8 mouse cellular contexts compared by ENCODE assay signal in the genomic region with DNA sequence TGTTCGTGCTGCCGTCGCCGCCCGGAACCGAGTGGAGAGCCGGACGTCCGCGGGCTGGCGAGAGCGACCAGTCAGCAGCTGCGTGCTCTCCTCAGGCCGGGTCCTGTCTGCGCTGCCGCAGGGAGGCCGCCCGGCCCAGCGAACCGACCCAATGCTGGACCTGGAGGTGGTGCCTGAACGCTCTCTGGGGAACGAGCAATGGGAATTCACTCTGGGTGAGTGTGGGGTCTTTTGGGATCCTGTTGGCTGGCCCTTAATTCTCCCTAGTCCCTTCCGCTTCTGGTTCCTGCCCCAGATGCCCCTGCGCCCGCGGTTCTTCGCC. TPM values are rescaled to one million over a fixed set of nuclear protein-coding genes. Genes with fewer than 3 reads are reported as not detected.
DNase-seq lines count a peak whose midpoint lies in the region; ATAC-seq and TF ChIP-seq lines count a peak whose summit lies in the region.

No protein-coding gene starts in this region.

- no peaks in the 10 kb centered on the region for H3K27me3 ChIP-seq in kidney, postnatal 0 days (ENCODE audit: insufficient read depth, low read length)
- no peaks in the 10 kb centered on the region for H3K27me3 ChIP-seq in embryonic facial prominence, embryonic 11.5 days (ENCODE audit: control insufficient read depth, insufficient read depth, low read length)
- H3K27me3 ChIP-seq in intestine, embryonic 14.5 days (replicated peaks; ENCODE audit: control insufficient read depth, insufficient read depth, low read length), result no peaks in the 10 kb centered on the region
- H3K27me3 ChIP-seq in midbrain, postnatal 0 days (ENCODE audit: insufficient read depth, low read length), result no peaks in the 10 kb centered on the region

- peak overlapping the region; percentile 81 for H3K4me2 ChIP-seq in kidney, postnatal 0 days (ENCODE audit: low read length)
- peak overlapping the region; percentile 57 for H3K4me2 ChIP-seq in embryonic facial prominence, embryonic 11.5 days (ENCODE audit: low read depth, low read length)
- H3K4me2 ChIP-seq in intestine, embryonic 14.5 days (ENCODE audit: low read length), result peak overlapping the region; percentile 92
- H3K4me2 ChIP-seq in midbrain, postnatal 0 days (ENCODE audit: low read depth, low read length, poor library complexity, severe bottlenecking), result peak overlapping the region; percentile 68

- H3K4me3 ChIP-seq in kidney, postnatal 0 days (replicated peaks; ENCODE audit: low read depth, low read length), result peak overlapping the region; percentile 92
- H3K4me3 ChIP-seq in embryonic facial prominence, embryonic 11.5 days (ENCODE audit: low read depth, low read length), result peak overlapping the region; percentile 87
- H3K4me3 ChIP-seq in intestine, embryonic 14.5 days (ENCODE audit: low read depth, low read length), result peak overlapping the region; percentile 95
- H3K4me3 ChIP-seq in midbrain, postnatal 0 days (ENCODE audit: low read depth, low read length), result peak overlapping the region; percentile 96

- H3K9me3 ChIP-seq in kidney, postnatal 0 days (replicated peaks; ENCODE audit: low read length), result no peaks in the 10 kb centered on the region
- no peaks in the 10 kb centered on the region for H3K9me3 ChIP-seq in embryonic facial prominence, embryonic 11.5 days (replicated peaks; ENCODE audit: control insufficient read depth, low read length)
- no peaks in the 10 kb centered on the region for H3K9me3 ChIP-seq in intestine, embryonic 14.5 days (ENCODE audit: control insufficient read depth, low read length)
- no peaks in the 10 kb centered on the region for H3K9me3 ChIP-seq in midbrain, postnatal 0 days (ENCODE audit: low read length)

- H3K36me3 ChIP-seq in kidney, postnatal 0 days (ENCODE audit: insufficient read depth, low read length), result no peaks in the 10 kb centered on the region
- H3K36me3 ChIP-seq in embryonic facial prominence, embryonic 11.5 days (replicated peaks; ENCODE audit: control insufficient read depth, insufficient read depth, low read depth, low read length), result no peaks in the 10 kb centered on the region
- H3K36me3 ChIP-seq in intestine, embryonic 14.5 days (ENCODE audit: control insufficient read depth, insufficient read depth, low read length), result no peaks in the 10 kb centered on the region
- no peaks in the 10 kb centered on the region for H3K36me3 ChIP-seq in midbrain, postnatal 0 days (ENCODE audit: insufficient read depth, low read length)

- H3K4me1 ChIP-seq in kidney, postnatal 0 days (replicated peaks; ENCODE audit: insufficient read depth, low read length), result peaks cover 7% of the 10 kb centered on the region
- 0 out of 2 replicates have a peak, but pooled peaks cover 4% of the 10 kb centered on the region for H3K4me1 ChIP-seq in embryonic facial prominence, embryonic 11.5 days (ENCODE audit: control insufficient read depth, insufficient read depth, low read length)
- peaks cover 11% of the 10 kb centered on the region for H3K4me1 ChIP-seq in intestine, embryonic 14.5 days (replicated peaks; ENCODE audit: control insufficient read depth, insufficient read depth, low read length)
- H3K4me1 ChIP-seq in midbrain, postnatal 0 days (ENCODE audit: insufficient read depth, low read length), result peaks cover 9% of the 10 kb centered on the region

- WGBS in kidney, postnatal 0 days, result under 1% methylated on average over 27 of the region's 27 CpGs
- WGBS in embryonic facial prominence, embryonic 11.5 days, result 0% methylated on average over 27 of the region's 27 CpGs
- 0% methylated on average over 27 of the region's 27 CpGs for WGBS in intestine, embryonic 14.5 days
- under 1% methylated on average over 27 of the region's 27 CpGs for WGBS in midbrain, postnatal 0 days

- H3K9ac ChIP-seq in kidney, postnatal 0 days (ENCODE audit: low read depth, low read length), result peak overlapping the region; percentile 89
- peak overlapping the region; percentile 73 for H3K9ac ChIP-seq in embryonic facial prominence, embryonic 11.5 days (replicated peaks; ENCODE audit: low read length)
- H3K9ac ChIP-seq in intestine, embryonic 14.5 days (ENCODE audit: low read length), result peak overlapping the region; percentile 76
- peak overlapping the region; percentile 91 for H3K9ac ChIP-seq in midbrain, postnatal 0 days (replicated peaks; ENCODE audit: low read length, poor library complexity, severe bottlenecking)

- no peak for TF ChIP-seq CTCF in kidney, postnatal 0 days (IDR thresholded peaks at IDR 0.05; ENCODE audit: low read depth)
- no peak for TF ChIP-seq CTCF in midbrain, postnatal 0 days (IDR thresholded peaks at IDR 0.05)

- DNase-seq in kidney, postnatal 0 days (ENCODE audit: low spot score), result no peak
- DNase-seq in kidney, adult 11 months, result no peak
- DNase-seq in embryonic facial prominence, embryonic 11.5 days (ENCODE audit: low spot score), result no peak
- no peak for DNase-seq in intestine, embryonic 14.5 days (ENCODE audit: low spot score)
- no peak for DNase-seq in midbrain, postnatal 0 days (ENCODE audit: low spot score)
- no peak for DNase-seq in thymus, postnatal 14 days
- no peak for DNase-seq in cerebellum, adult 11-12 months

- H3K27ac ChIP-seq in kidney, postnatal 0 days, result peak overlapping the region; percentile 94
- 0 out of 2 replicates have a peak overlapping the region, but pooled peaks have one; percentile 32 for H3K27ac ChIP-seq in embryonic facial prominence, embryonic 11.5 days (replicated peaks; ENCODE audit: low read depth, low read length)
- H3K27ac ChIP-seq in intestine, embryonic 14.5 days (ENCODE audit: low read depth), result peak overlapping the region; percentile 87
- peak overlapping the region; percentile 80 for H3K27ac ChIP-seq in midbrain, postnatal 0 days (ENCODE audit: low read depth, low read length)

- ATAC-seq in kidney, postnatal 0 days (replicated peaks; ENCODE audit: low FRiP score, low read depth), result no peak
- ATAC-seq in embryonic facial prominence, embryonic 11.5 days (replicated peaks; ENCODE audit: insufficient number of reproducible peaks, low FRiP score, low TSS enrichment, low read depth), result no peak
- ATAC-seq in intestine, embryonic 14.5 days (replicated peaks; ENCODE audit: low FRiP score, low TSS enrichment, low read depth), result no peak
- ATAC-seq in midbrain, postnatal 0 days (ENCODE audit: low FRiP score), result no peak
- ATAC-seq in frontal cortex, adult (ENCODE audit: low TSS enrichment), result no peak; the same call in 1 of the 2 replicates

RNA-seq across cellular contexts. Expression of a gene that starts 0.3 kb away (rescaled TPM):
- 19.2 and 20.6 TPM in 2 replicates for polyA plus RNA-seq in kidney, postnatal 0 days (2015; fragmentation: Nextera tagmentation; extraction: Ambion mirVana)
- polyA plus RNA-seq in embryonic facial prominence, embryonic 11.5 days (2014; fragmentation: Nextera tagmentation; extraction: Ambion mirVana), result 30.8 and 31.5 TPM in 2 replicates
- 29.5 and 29.8 TPM in 2 replicates for polyA plus RNA-seq in intestine, embryonic 14.5 days (2014; fragmentation: Nextera tagmentation; extraction: Ambion mirVana)
- 33.6 and 36.7 TPM in 2 replicates for total RNA-seq in midbrain, postnatal 0 days (2014; rRNA removed)
- 24.6 and 28.3 TPM in 2 replicates for polyA plus RNA-seq in midbrain, postnatal 0 days (2015; fragmentation: Nextera tagmentation; extraction: Ambion mirVana)

RNA-seq across cellular contexts. Expression of a gene that starts 29.7 kb away (rescaled TPM):
- polyA plus RNA-seq in kidney, postnatal 0 days (2015; fragmentation: Nextera tagmentation; extraction: Ambion mirVana), result 7.5 and 7.7 TPM in 2 replicates
- 2.3 and 3.3 TPM in 2 replicates for polyA plus RNA-seq in embryonic facial prominence, embryonic 11.5 days (2014; fragmentation: Nextera tagmentation; extraction: Ambion mirVana)
- 19.1 and 20.3 TPM in 2 replicates for polyA plus RNA-seq in intestine, embryonic 14.5 days (2014; fragmentation: Nextera tagmentation; extraction: Ambion mirVana)
- 14.2 and 17.5 TPM in 2 replicates for total RNA-seq in midbrain, postnatal 0 days (2014; rRNA removed)
- 9.5 and 11.5 TPM in 2 replicates for polyA plus RNA-seq in midbrain, postnatal 0 days (2015; fragmentation: Nextera tagmentation; extraction: Ambion mirVana)

RNA-seq across cellular contexts. Expression of a gene that starts 39.2 kb away (rescaled TPM):
- polyA plus RNA-seq in kidney, postnatal 0 days (2015; fragmentation: Nextera tagmentation; extraction: Ambion mirVana), result 21.8 and 24.2 TPM in 2 replicates
- 14.0 and 16.6 TPM in 2 replicates for polyA plus RNA-seq in embryonic facial prominence, embryonic 11.5 days (2014; fragmentation: Nextera tagmentation; extraction: Ambion mirVana)
- polyA plus RNA-seq in intestine, embryonic 14.5 days (2014; fragmentation: Nextera tagmentation; extraction: Ambion mirVana), result 26.2 and 26.8 TPM in 2 replicates
- 7.5 and 8.3 TPM in 2 replicates for total RNA-seq in midbrain, postnatal 0 days (2014; rRNA removed)
- 7.4 and 8.0 TPM in 2 replicates for polyA plus RNA-seq in midbrain, postnatal 0 days (2015; fragmentation: Nextera tagmentation; extraction: Ambion mirVana)

RNA-seq across cellular contexts. Expression of a gene that starts 39.2 kb away (rescaled TPM):
- polyA plus RNA-seq in kidney, postnatal 0 days (2015; fragmentation: Nextera tagmentation; extraction: Ambion mirVana), result 1.8 and 2.4 TPM in 2 replicates
- polyA plus RNA-seq in embryonic facial prominence, embryonic 11.5 days (2014; fragmentation: Nextera tagmentation; extraction: Ambion mirVana), result 1.2 and 2.0 TPM in 2 replicates
- polyA plus RNA-seq in intestine, embryonic 14.5 days (2014; fragmentation: Nextera tagmentation; extraction: Ambion mirVana), result 4.5 and 4.9 TPM in 2 replicates
- total RNA-seq in midbrain, postnatal 0 days (2014; rRNA removed), result 0.52 and 0.77 TPM in 2 replicates
- polyA plus RNA-seq in midbrain, postnatal 0 days (2015; fragmentation: Nextera tagmentation; extraction: Ambion mirVana), result 0.83 and 0.85 TPM in 2 replicates

RNA-seq across cellular contexts. Expression of a gene that starts 44.4 kb away (rescaled TPM):
- polyA plus RNA-seq in kidney, postnatal 0 days (2015; fragmentation: Nextera tagmentation; extraction: Ambion mirVana), result 0.12 TPM in 1 of 2 replicates, not detected in the other
- 0.13 TPM in 1 of 2 replicates, not detected in the other for polyA plus RNA-seq in embryonic facial prominence, embryonic 11.5 days (2014; fragmentation: Nextera tagmentation; extraction: Ambion mirVana)
- 0.35 TPM in 1 of 2 replicates, not detected in the other for polyA plus RNA-seq in intestine, embryonic 14.5 days (2014; fragmentation: Nextera tagmentation; extraction: Ambion mirVana)
- 0.33 TPM in 1 of 2 replicates, not detected in the other for total RNA-seq in midbrain, postnatal 0 days (2014; rRNA removed)
- polyA plus RNA-seq in midbrain, postnatal 0 days (2015; fragmentation: Nextera tagmentation; extraction: Ambion mirVana), result 0.43 and 0.59 TPM in 2 replicates

Comparison
In these comparisons a context has a peak if more than half of its experiments do, and no peak if none do; other contexts are left out.
1. H3K27ac ChIP-seq: peak in every context shown above with its lines; median percentile 94 in kidney, postnatal 0 days; 87 in intestine, embryonic 14.5 days; 80 in midbrain, postnatal 0 days; 32 in embryonic facial prominence, embryonic 11.5 days.